Mouse (Mus musculus) G1E-ER4 (cell line): Measurements from ENCODE around the gene 6430628N08Rik. TPM values are rescaled to one million over a fixed set of nuclear protein-coding genes. Genes with fewer than 3 reads are reported as not detected.

Experiments used
- GATA1 ChIP-seq: IDR thresholded peaks from one replicate; pipeline ENCODE4 v1.8.0; 2012; ENCODE audit warnings: low read length, inconsistent platforms
- polyA plus RNA-seq: library from polyadenylated mRNA; stranded (reverse); fragments of >175 nt; gene quantifications from 2 replicates; pipeline ENCODE4 v1.2.3, GENCODE M21; 2012

The 6430628N08Rik gene
- polyA plus RNA-seq, 1 experiment: not detected

- TF ChIP-seq GATA1: no peak
Observed at GRCm38 (mm10) chr4:115923262-115923880, 32.9 kb downstream of the 6430628N08Rik start.

- TF ChIP-seq GATA1: no peak
Observed at GRCm38 (mm10) chr4:115927637-115928036, 37.2 kb downstream of the 6430628N08Rik start.

GRCm38 (mm10) chr4:115931556-115932088 is 41.2 kb downstream of the 6430628N08Rik start:
- TF ChIP-seq GATA1: no peak

GRCm38 (mm10) chr4:115935835-115936581 is 45.5 kb downstream of the 6430628N08Rik start:
- no peak for TF ChIP-seq GATA1

GRCm38 (mm10) chr4:115936646-115937045 is 46.2 kb downstream of the 6430628N08Rik start:
- TF ChIP-seq GATA1: no peak

GRCm38 (mm10) chr4:115937061-115937976 is 46.9 kb downstream of the 6430628N08Rik start:
- TF ChIP-seq GATA1: no peak

- no peak for TF ChIP-seq GATA1
Observed at GRCm38 (mm10) chr4:115938276-115939160, 48.1 kb downstream of the 6430628N08Rik start.

- TF ChIP-seq GATA1: no peak
Observed at GRCm38 (mm10) chr4:115939295-115940102, 49.0 kb downstream of the 6430628N08Rik start, which contains the start of gene Dmbx1. Dmbx1 (minus strand) TSS chr4:115939926.

GRCm38 (mm10) chr4:115940681-115941080 is 50.2 kb downstream of the 6430628N08Rik start:
- TF ChIP-seq GATA1: no peak

- TF ChIP-seq GATA1: no peak
Observed at GRCm38 (mm10) chr4:115941242-115941820, 50.9 kb downstream of the 6430628N08Rik start.

GRCm38 (mm10) chr4:115943669-115944314 is 53.3 kb downstream of the 6430628N08Rik start:
- TF ChIP-seq GATA1: no peak

Other genes starting within 250 kb of the 6430628N08Rik start
- not detected in 2 replicates for gene Cyp4b1, start 242.9 kb upstream of the 6430628N08Rik start, polyA plus RNA-seq
- 18.6 and 21.4 TPM in 2 replicates for gene Efcab14, start 152.9 kb upstream of the 6430628N08Rik start, polyA plus RNA-seq
- gene Tex38, start 109.6 kb upstream of the 6430628N08Rik start, polyA plus RNA-seq: not detected in 2 replicates
- 16.4 and 21.4 TPM in 2 replicates for gene Atpaf1, start 105.9 kb upstream of the 6430628N08Rik start, polyA plus RNA-seq
- gene Mob3c, start 62.6 kb upstream of the 6430628N08Rik start, polyA plus RNA-seq: 9.2 and 15.7 TPM in 2 replicates
- 35.7 and 36.6 TPM in 2 replicates for gene Mknk1, start 51.5 kb upstream of the 6430628N08Rik start, polyA plus RNA-seq
- gene Kncn, start 6.3 kb upstream of the 6430628N08Rik start, polyA plus RNA-seq: not detected in 2 replicates
- gene Dmbx1, start 49.3 kb downstream of the 6430628N08Rik start, polyA plus RNA-seq: not detected in 2 replicates
- gene Faah, start 127.3 kb downstream of the 6430628N08Rik start, polyA plus RNA-seq: not detected in 2 replicates
- 0.11 and 0.37 TPM in 2 replicates for gene Nsun4, start 163.2 kb downstream of the 6430628N08Rik start, polyA plus RNA-seq
- 18.6 and 22.9 TPM in 2 replicates for gene Uqcrh, start 184.4 kb downstream of the 6430628N08Rik start, polyA plus RNA-seq
- 37.6 and 60.8 TPM in 2 replicates for gene Lrrc41, start 184.6 kb downstream of the 6430628N08Rik start, polyA plus RNA-seq
- gene Rad54l, start 233.0 kb downstream of the 6430628N08Rik start, polyA plus RNA-seq: 2.0 and 2.4 TPM in 2 replicates
- gene Pomgnt1, start 233.2 kb downstream of the 6430628N08Rik start, polyA plus RNA-seq: 12.0 and 12.6 TPM in 2 replicates